Mouse (Mus musculus) liver, embryonic 11.5 days (tissue): ENCODE data around the gene Gpr50. TPM values are rescaled to one million over a fixed set of nuclear protein-coding genes. Genes with fewer than 3 reads are reported as not detected.

Experiments used
- ATAC-seq: fragments of 200-750 bp; cut with Nextera tagmentation; replicated peaks from 2 replicates; pipeline ENCODE4 v1.8.0; 2017; ENCODE audit warnings: moderate number of reproducible peaks, mild to moderate bottlenecking, moderate TSS enrichment, moderate library complexity; ENCODE audit not compliant: low FRiP score
- DNase-seq: peaks from one replicate; pipeline ENCODE4 v3.0.0-alpha.2; 2017; ENCODE audit warnings: low spot score
- H3K27ac ChIP-seq: fragments of 300-500 bp; sonication (generic); 2 replicates; pipeline ENCODE4 v1.5.1; 2014; ENCODE audit warnings: mild to moderate bottlenecking, low read depth, low read length, control low read depth
- H3K27me3 ChIP-seq: fragments of 300-500 bp; sonication (generic); replicated peaks from 2 replicates; pipeline ENCODE4 v1.6.1; 2014; ENCODE audit warnings: low read length, mixed read lengths; ENCODE audit not compliant: control insufficient read depth, insufficient read depth
- H3K36me3 ChIP-seq: fragments of 300-500 bp; sonication (generic); 2 replicates; pipeline ENCODE4 v1.6.1; 2014; ENCODE audit warnings: mild to moderate bottlenecking, low read length, moderate library complexity, mixed read lengths; ENCODE audit not compliant: control insufficient read depth, insufficient read depth
- H3K4me1 ChIP-seq: fragments of 300-500 bp; sonication (generic); replicated peaks from 2 replicates; pipeline ENCODE4 v1.6.1; 2014; ENCODE audit warnings: low read length, mixed read lengths; ENCODE audit not compliant: control insufficient read depth, insufficient read depth
- H3K4me2 ChIP-seq: fragments of 300-500 bp; sonication (generic); 2 replicates; pipeline ENCODE4 v1.6.1; 2014; ENCODE audit warnings: mild to moderate bottlenecking, control low read depth, moderate library complexity
- H3K4me3 ChIP-seq: fragments of 300-500 bp; sonication (generic); 2 replicates; pipeline ENCODE4 v1.5.1; 2014; ENCODE audit warnings: low read depth, low read length, control low read depth
- H3K9ac ChIP-seq: fragments of 300-500 bp; sonication (generic); 2 replicates; pipeline ENCODE4 v1.6.1; 2014; ENCODE audit warnings: low read depth, low read length, control low read depth
- H3K9me3 ChIP-seq: fragments of 300-500 bp; sonication (generic); 2 replicates; pipeline ENCODE4 v1.6.1; 2016; ENCODE audit warnings: low read length, inconsistent platforms, mixed read lengths; ENCODE audit not compliant: control insufficient read depth
- WGBS: fragments of 180-500 bp; shearing (Covaris S2); extraction: QIAGEN DNeasy Blood & Tissue Kit; methylation state at CpG from one replicate; pipeline ENCODE4 v1.1.7; 2014; 5-methylcytosine and 5-hydroxymethylcytosine counted together
- polyA plus RNA-seq: library from polyadenylated mRNA; unstranded; fragments of >200 nt; fragmentation: Nextera tagmentation; extraction: Ambion mirVana; gene quantifications from 2 replicates; pipeline ENCODE4 v1.2.1, GENCODE M21; 2014

The Gpr50 gene
- polyA plus RNA-seq, 1 experiment from 2014 or later: 0.55 TPM

GRCm38 (mm10) chrX:71649993-71650392, 13.5 kb upstream of the Gpr50 start:
- no peak for ATAC-seq
- Histone ChIP-seq H3K4me1 (no peaks in the 10 kb centered on the region), H3K27ac (no peak overlapping the region), H3K4me3 (no peak overlapping the region), H3K27me3 (no peaks in the 10 kb centered on the region), H3K4me2 (no peak overlapping the region), H3K36me3 (no peaks in the 10 kb centered on the region), H3K9ac (no peak overlapping the region), H3K9me3 (no peaks in the 10 kb centered on the region)
- 49% methylated on average over 8 of the region's 8 CpGs for WGBS
- DNase-seq: no peak

GRCm38 (mm10) chrX:71661794-71662193, 1.7 kb upstream of the Gpr50 start:
- Histone ChIP-seq H3K27me3 (peaks cover 68% of the 10 kb centered on the region), H3K4me2 (no peak overlapping the region), H3K4me3 (no peak overlapping the region), H3K9ac (no peak overlapping the region), H3K4me1 (no peaks in the 10 kb centered on the region), H3K36me3 (no peaks in the 10 kb centered on the region), H3K9me3 (peaks cover 5% of the 10 kb centered on the region), H3K27ac (no peak overlapping the region)
- WGBS: 25% methylated on average over 14 of the region's 14 CpGs
- no peak for ATAC-seq
- no peak for DNase-seq

DNA sequence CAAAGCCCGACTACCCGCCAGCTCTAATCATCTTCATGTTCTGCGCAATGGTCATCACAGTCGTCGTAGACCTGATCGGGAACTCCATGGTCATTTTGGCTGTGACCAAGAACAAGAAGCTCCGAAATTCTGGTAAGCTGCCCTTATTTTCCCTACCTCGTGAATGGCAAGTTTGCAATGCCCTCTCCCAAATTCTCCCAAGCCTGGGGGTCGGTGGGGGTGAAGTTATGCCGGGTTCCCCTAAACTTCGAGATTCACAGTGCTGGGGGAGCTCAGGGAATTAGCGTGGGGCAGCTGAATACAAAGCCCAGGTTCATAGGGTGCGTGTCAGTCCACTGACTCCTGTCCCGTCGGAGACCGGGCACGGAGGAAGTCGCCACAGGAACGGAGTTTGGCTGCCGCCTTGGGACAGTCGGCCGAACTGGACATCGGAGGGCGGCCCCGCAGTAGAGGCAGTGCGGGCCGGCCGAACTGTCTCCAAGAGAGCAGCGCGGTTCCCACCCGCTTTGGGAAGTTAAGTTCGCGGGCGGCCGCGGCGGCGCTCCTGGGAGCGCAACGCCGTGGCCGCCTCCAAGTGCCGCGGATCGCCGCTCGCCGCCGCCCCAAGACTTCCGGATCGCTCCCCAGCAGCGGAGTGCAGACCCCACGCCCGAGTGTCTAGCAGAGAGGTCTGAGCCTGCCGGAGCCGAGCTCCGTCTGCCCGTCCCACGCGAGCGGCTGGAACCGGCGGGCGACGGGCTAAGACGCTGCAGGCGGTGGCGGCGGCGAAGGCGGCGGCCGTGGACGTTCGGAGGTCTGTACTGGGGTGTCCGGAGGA, 612 bp downstream of the Gpr50 start:
- peak overlapping the region; percentile 55 for H3K4me2 ChIP-seq
- peaks cover 82% of the 10 kb centered on the region for H3K27me3 ChIP-seq
- no peaks in the 10 kb centered on the region for H3K4me1 ChIP-seq
- DNase-seq: no peak
- ATAC-seq: no peak
- no peak overlapping the region for H3K27ac ChIP-seq
- 12% methylated on average over 76 of the region's 76 CpGs for WGBS
- H3K4me3 ChIP-seq: peak overlapping the region; percentile 36
- H3K9ac ChIP-seq: no peak overlapping the region
- H3K9me3 ChIP-seq: peaks cover 5% of the 10 kb centered on the region
- H3K36me3 ChIP-seq: no peaks in the 10 kb centered on the region

- peaks cover 5% of the 10 kb centered on the region for H3K9me3 ChIP-seq
- ATAC-seq: no peak
- H3K4me3 ChIP-seq: peak overlapping the region; percentile 36
- H3K4me1 ChIP-seq: no peaks in the 10 kb centered on the region
- H3K27me3 ChIP-seq: peaks cover 81% of the 10 kb centered on the region
- no peak overlapping the region for H3K27ac ChIP-seq
- H3K36me3 ChIP-seq: no peaks in the 10 kb centered on the region
- 18% methylated on average over 15 of the region's 15 CpGs for WGBS
- no peak overlapping the region for H3K9ac ChIP-seq
- no peak for DNase-seq
- peak overlapping the region; percentile 55 for H3K4me2 ChIP-seq
Observed at GRCm38 (mm10) chrX:71664688-71665026, 1.2 kb downstream of the Gpr50 start.

DNA sequence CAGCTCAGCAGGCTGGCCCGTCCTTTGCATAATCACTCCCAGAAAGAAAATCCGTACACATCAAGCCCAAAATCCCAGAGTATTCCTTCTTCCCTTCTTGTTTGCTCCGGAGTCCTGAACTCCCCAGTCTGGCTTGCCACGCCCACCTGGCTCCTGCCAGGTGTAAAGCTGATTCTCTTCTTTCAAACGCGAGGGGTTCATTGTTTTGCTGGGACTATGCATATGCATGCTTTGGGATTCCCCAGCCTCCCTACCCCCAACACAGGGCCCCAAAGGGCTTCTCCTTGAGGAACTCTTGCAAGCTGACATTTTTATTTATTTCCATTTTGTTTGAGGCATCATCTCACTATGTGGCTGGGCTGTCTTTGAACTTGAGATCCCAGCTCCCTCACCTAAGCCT, 6.8 kb downstream of the Gpr50 start:
- Histone ChIP-seq H3K9ac (no peak overlapping the region), H3K4me1 (no peaks in the 10 kb centered on the region), H3K27ac (no peak overlapping the region), H3K4me2 (no peak overlapping the region), H3K27me3 (peaks cover 26% of the 10 kb centered on the region), H3K4me3 (no peak overlapping the region), H3K9me3 (no peaks in the 10 kb centered on the region), H3K36me3 (no peaks in the 10 kb centered on the region)
- 20% methylated on average over 6 of the region's 6 CpGs for WGBS
- ATAC-seq (no peak), DNase-seq (no peak)

DNA sequence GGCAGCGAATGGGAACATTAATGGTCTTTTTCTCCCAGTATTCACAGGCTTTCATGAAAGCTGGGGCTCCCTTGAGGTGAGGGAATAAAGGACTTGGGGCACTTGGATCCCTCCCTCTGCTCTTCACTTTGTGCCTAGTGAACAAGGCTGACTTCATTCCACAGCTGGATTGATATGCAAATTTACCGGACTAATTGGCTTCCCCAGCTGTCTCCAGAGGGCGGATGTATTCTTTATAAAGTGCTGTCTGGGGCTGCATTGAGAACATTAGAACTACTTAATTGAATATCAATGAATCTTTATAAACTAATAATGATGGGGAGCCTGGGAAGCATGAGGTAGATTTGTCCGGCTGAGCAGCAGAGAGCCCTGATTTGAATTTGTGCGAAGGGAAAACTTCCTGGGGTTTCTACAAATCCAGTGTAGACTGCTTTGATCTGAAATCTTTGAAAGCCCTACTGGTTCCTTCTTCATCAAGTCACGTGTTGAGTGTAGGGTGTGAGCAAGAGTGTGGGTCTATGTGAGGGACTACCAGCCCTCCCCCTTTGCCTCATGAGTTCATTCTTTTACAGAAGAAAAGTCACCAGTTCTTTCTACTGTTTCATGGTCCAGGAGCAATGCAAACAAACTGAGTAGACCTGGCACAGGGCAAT, 37.5 kb downstream of the Gpr50 start:
- Histone ChIP-seq H3K36me3 (no peaks in the 10 kb centered on the region), H3K4me2 (no peak overlapping the region), H3K4me1 (no peaks in the 10 kb centered on the region), H3K27ac (no peak overlapping the region), H3K4me3 (no peak overlapping the region), H3K27me3 (no peaks in the 10 kb centered on the region), H3K9ac (no peak overlapping the region), H3K9me3 (no peaks in the 10 kb centered on the region)
- WGBS: 32% methylated on average over 6 of the region's 6 CpGs
- no peak for DNase-seq
- no peak for ATAC-seq

Other genes with a start within 250 kb of the Gpr50 start
- 17.2 and 19.0 TPM in 2 replicates for gene Cd99l2, start 170.8 kb upstream of the Gpr50 start, polyA plus RNA-seq
- 475 and 501 TPM in 2 replicates for gene Hmgb3, start 107.7 kb upstream of the Gpr50 start, polyA plus RNA-seq
- 40.6 and 44.2 TPM in 2 replicates for gene Vma21, start 152.3 kb downstream of the Gpr50 start, polyA plus RNA-seq